Mouse (Mus musculus): ENCODE data around the gene Tgfb1i1. TPM values are rescaled to one million over a fixed set of nuclear protein-coding genes. Genes with fewer than 3 reads are reported as not detected.
A peak's percentile ranks its signal among the peaks of the same experiment; 100 is the strongest.

The Tgfb1i1 gene
- polyA plus RNA-seq, 1 experiment from 2014 or later: 18.5 TPM

DNA sequence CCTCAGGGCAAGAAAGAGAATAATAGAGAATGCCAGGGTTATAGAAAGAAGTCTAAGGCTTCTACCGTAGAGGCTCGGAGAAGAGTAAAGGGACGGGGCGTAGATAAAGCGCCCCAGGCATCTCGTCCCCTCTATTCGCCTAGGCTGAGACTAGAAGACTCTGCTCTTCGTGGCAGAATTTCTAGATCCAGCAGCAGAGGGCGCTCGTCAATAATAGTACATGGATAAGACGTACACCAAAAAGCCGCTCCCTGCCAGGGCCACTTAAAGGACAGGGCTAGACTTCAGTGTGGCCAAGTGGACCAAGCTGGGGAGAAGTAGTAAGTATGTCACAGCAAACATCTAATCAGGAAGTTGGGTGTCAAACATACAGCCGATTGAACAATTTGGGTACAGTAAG lies 831 bp downstream of the Tgfb1i1 start:
- ATAC-seq (replicated peaks; ENCODE audit: insufficient number of reproducible peaks, low FRiP score, low TSS enrichment, low read depth): peak; percentile 57; the same call in 1 of the 2 replicates
- Histone ChIP-seq H3K4me3 (ENCODE audit: low read depth, low read length) (peak overlapping the region; percentile 45), H3K4me1 (ENCODE audit: control insufficient read depth, insufficient read depth, low read length) (no peaks in the 10 kb centered on the region), H3K9ac (replicated peaks; ENCODE audit: low read length) (peak overlapping the region; percentile 72), H3K27me3 (ENCODE audit: control insufficient read depth, insufficient read depth, low read length) (no peaks in the 10 kb centered on the region), H3K4me2 (ENCODE audit: low read depth, low read length) (peak overlapping the region; percentile 72), H3K27ac (replicated peaks; ENCODE audit: low read depth, low read length) (0 out of 2 replicates have a peak overlapping the region, but pooled peaks have one; percentile 56), H3K36me3 (replicated peaks; ENCODE audit: control insufficient read depth, insufficient read depth, low read depth, low read length) (no peaks in the 10 kb centered on the region; the same call in 1 of the 2 replicates), H3K9me3 (replicated peaks; ENCODE audit: control insufficient read depth, low read length) (no peaks in the 10 kb centered on the region)
- DNase-seq (ENCODE audit: low spot score): peak; percentile 93
- under 1% methylated on average over 13 of the region's 13 CpGs for WGBS

DNA sequence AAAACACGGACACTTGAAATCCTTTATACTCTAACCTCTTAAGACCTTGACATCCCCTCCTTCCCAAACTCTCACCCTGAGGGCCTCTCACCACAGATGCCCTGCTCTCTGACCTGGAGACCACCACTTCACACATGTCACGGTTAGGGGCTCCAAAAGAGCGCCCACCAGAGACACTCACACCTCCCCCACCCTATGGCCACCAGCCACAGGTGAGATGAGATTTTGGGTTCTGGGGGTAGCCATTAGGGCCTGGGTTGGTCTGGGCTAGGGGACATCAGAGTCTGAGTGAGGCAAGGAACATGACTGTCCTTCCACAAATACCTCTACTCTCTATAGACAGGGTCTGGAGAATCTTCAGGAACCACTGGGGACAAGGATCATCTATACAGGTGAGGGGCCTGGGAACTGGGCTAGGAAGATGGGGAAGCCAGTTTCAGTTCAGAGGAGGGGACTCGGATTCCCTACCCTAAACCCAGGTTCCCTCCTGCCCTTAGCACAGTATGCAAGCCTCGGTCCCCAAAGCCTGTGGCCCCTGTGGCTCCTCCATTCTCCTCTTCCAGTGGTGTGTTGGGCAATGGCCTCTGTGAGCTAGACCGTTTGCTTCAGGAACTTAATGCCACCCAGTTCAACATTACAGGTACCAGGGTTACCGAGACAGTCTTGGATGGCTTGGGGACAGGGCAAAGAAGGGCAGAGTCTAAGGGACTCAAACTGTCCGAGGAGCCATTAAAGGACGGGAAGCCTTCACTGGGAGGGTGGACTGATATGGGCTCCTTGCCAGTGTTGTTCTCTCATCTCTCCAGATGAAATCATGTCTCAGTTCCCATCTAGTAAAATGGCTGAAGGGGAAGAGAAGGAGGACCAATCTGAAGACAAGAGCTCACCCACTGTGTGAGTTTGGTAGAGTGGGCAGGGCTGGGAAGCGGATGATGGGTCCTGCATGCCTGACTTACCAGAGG lies 1.8 kb downstream of the Tgfb1i1 start:
- WGBS: 77% methylated on average over 10 of the region's 10 CpGs
- Histone ChIP-seq H3K27me3 (ENCODE audit: control insufficient read depth, insufficient read depth, low read length) (no peaks in the 10 kb centered on the region), H3K4me1 (ENCODE audit: control insufficient read depth, insufficient read depth, low read length) (no peaks in the 10 kb centered on the region), H3K36me3 (replicated peaks; ENCODE audit: control insufficient read depth, insufficient read depth, low read depth, low read length) (no peaks in the 10 kb centered on the region; the same call in 1 of the 2 replicates), H3K9me3 (replicated peaks; ENCODE audit: control insufficient read depth, low read length) (no peaks in the 10 kb centered on the region), H3K4me3 (ENCODE audit: low read depth, low read length) (no peak overlapping the region), H3K4me2 (ENCODE audit: low read depth, low read length) (no peak overlapping the region), H3K9ac (replicated peaks; ENCODE audit: low read length) (no peak overlapping the region; the same call in 1 of the 2 replicates), H3K27ac (replicated peaks; ENCODE audit: low read depth, low read length) (no peak overlapping the region)
- DNase-seq (ENCODE audit: low spot score) (no peak), ATAC-seq (replicated peaks; ENCODE audit: insufficient number of reproducible peaks, low FRiP score, low TSS enrichment, low read depth) (no peak)

DNA sequence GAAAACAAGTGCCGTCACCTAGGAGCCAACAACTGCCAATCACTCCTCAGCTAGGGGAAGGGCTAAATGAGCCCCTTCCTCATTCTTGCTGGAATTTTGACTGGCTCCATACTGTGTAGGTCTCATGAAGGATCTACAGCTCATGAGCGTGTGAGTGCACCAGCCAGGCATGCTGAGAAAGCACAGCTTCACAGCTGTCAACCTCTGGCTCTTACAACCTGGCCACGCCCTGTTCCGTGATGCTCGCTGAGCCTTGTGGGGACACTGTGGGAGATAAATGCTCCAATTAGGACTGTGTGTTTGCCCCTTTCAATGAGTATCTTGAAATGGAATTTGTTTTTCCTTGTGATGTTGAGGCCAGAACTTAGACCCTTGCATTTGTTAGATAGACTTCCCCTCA lies 3.4 kb downstream of the Tgfb1i1 start:
- Histone ChIP-seq H3K27me3 (ENCODE audit: control insufficient read depth, insufficient read depth, low read length) (no peaks in the 10 kb centered on the region), H3K4me2 (ENCODE audit: low read depth, low read length) (no peak overlapping the region), H3K36me3 (replicated peaks; ENCODE audit: control insufficient read depth, insufficient read depth, low read depth, low read length) (no peaks in the 10 kb centered on the region), H3K9ac (replicated peaks; ENCODE audit: low read length) (no peak overlapping the region), H3K27ac (replicated peaks; ENCODE audit: low read depth, low read length) (no peak overlapping the region), H3K9me3 (replicated peaks; ENCODE audit: control insufficient read depth, low read length) (no peaks in the 10 kb centered on the region), H3K4me3 (ENCODE audit: low read depth, low read length) (no peak overlapping the region), H3K4me1 (ENCODE audit: control insufficient read depth, insufficient read depth, low read length) (no peaks in the 10 kb centered on the region)
- DNase-seq (ENCODE audit: low spot score): no peak
- no peak for ATAC-seq (replicated peaks; ENCODE audit: insufficient number of reproducible peaks, low FRiP score, low TSS enrichment, low read depth)
- WGBS: 85% methylated on average over 5 of the region's 5 CpGs

GRCm38 (mm10) chr7:128251946-128252345 lies 5.3 kb downstream of the Tgfb1i1 start:
- H3K4me3 ChIP-seq (ENCODE audit: low read depth, low read length): no peak overlapping the region
- no peaks in the 10 kb centered on the region for H3K9me3 ChIP-seq (replicated peaks; ENCODE audit: control insufficient read depth, low read length)
- no peak overlapping the region; the same call in 1 of the 2 replicates for H3K9ac ChIP-seq (replicated peaks; ENCODE audit: low read length)
- H3K4me1 ChIP-seq (ENCODE audit: control insufficient read depth, insufficient read depth, low read length): no peaks in the 10 kb centered on the region
- ATAC-seq (replicated peaks; ENCODE audit: insufficient number of reproducible peaks, low FRiP score, low TSS enrichment, low read depth): no peak
- H3K4me2 ChIP-seq (ENCODE audit: low read depth, low read length): no peak overlapping the region; the same call in 1 of the 2 replicates
- no peak overlapping the region for H3K27ac ChIP-seq (replicated peaks; ENCODE audit: low read depth, low read length)
- H3K36me3 ChIP-seq (replicated peaks; ENCODE audit: control insufficient read depth, insufficient read depth, low read depth, low read length): no peaks in the 10 kb centered on the region
- 52% methylated on average over 12 of the region's 12 CpGs for WGBS
- H3K27me3 ChIP-seq (ENCODE audit: control insufficient read depth, insufficient read depth, low read length): no peaks in the 10 kb centered on the region
- no peak for DNase-seq (ENCODE audit: low spot score)

GRCm38 (mm10) chr7:128252609-128253008 lies 6.0 kb downstream of the Tgfb1i1 start:
- H3K27me3 ChIP-seq (ENCODE audit: control insufficient read depth, insufficient read depth, low read length): no peaks in the 10 kb centered on the region
- H3K4me1 ChIP-seq (ENCODE audit: control insufficient read depth, insufficient read depth, low read length): no peaks in the 10 kb centered on the region
- no peaks in the 10 kb centered on the region for H3K9me3 ChIP-seq (replicated peaks; ENCODE audit: control insufficient read depth, low read length)
- H3K4me2 ChIP-seq (ENCODE audit: low read depth, low read length): peak overlapping the region; percentile 46
- 11% methylated on average over 24 of the region's 24 CpGs for WGBS
- H3K27ac ChIP-seq (replicated peaks; ENCODE audit: low read depth, low read length): no peak overlapping the region
- H3K36me3 ChIP-seq (replicated peaks; ENCODE audit: control insufficient read depth, insufficient read depth, low read depth, low read length): no peaks in the 10 kb centered on the region
- H3K4me3 ChIP-seq (ENCODE audit: low read depth, low read length): peak overlapping the region; percentile 25
- ATAC-seq (replicated peaks; ENCODE audit: insufficient number of reproducible peaks, low FRiP score, low TSS enrichment, low read depth): peak; percentile 60; the same call in 1 of the 2 replicates
- DNase-seq (ENCODE audit: low spot score): peak; percentile 72
- H3K9ac ChIP-seq (replicated peaks; ENCODE audit: low read length): peak overlapping the region; percentile 33

DNA sequence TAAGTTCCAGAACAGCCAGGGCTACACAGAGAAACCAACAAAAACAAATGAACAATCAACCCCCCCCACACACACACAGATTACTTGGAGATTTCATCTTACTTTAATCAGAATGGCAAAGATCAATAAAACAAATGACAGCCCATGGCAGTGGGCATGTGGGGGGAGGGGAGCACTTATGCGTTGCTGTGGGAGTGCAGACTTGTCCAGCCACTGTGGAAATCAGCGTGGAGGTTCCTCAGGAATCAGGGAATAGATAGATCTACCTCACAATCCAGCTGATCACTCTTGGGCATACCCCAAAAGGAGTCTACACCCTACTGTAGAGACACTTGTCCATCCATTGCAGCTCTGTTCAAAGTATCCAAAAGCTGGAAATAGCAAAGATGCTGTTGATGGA lies 8.4 kb downstream of the Tgfb1i1 start:
- H3K9me3 ChIP-seq (replicated peaks; ENCODE audit: control insufficient read depth, low read length): no peaks in the 10 kb centered on the region
- ATAC-seq (replicated peaks; ENCODE audit: insufficient number of reproducible peaks, low FRiP score, low TSS enrichment, low read depth): no peak
- H3K4me3 ChIP-seq (ENCODE audit: low read depth, low read length): no peak overlapping the region
- H3K4me2 ChIP-seq (ENCODE audit: low read depth, low read length): no peak overlapping the region
- no peaks in the 10 kb centered on the region for H3K36me3 ChIP-seq (replicated peaks; ENCODE audit: control insufficient read depth, insufficient read depth, low read depth, low read length)
- 54% methylated on average over 2 of the region's 2 CpGs for WGBS
- no peak overlapping the region for H3K9ac ChIP-seq (replicated peaks; ENCODE audit: low read length)
- H3K27me3 ChIP-seq (ENCODE audit: control insufficient read depth, insufficient read depth, low read length): no peaks in the 10 kb centered on the region
- H3K27ac ChIP-seq (replicated peaks; ENCODE audit: low read depth, low read length): no peak overlapping the region
- no peak for DNase-seq (ENCODE audit: low spot score)
- no peaks in the 10 kb centered on the region for H3K4me1 ChIP-seq (ENCODE audit: control insufficient read depth, insufficient read depth, low read length)

- H3K4me1 ChIP-seq (ENCODE audit: control insufficient read depth, insufficient read depth, low read length): no peaks in the 10 kb centered on the region
- no peaks in the 10 kb centered on the region for H3K36me3 ChIP-seq (replicated peaks; ENCODE audit: control insufficient read depth, insufficient read depth, low read depth, low read length)
- H3K9me3 ChIP-seq (replicated peaks; ENCODE audit: control insufficient read depth, low read length): no peaks in the 10 kb centered on the region
- 88% methylated on average over 5 of the region's 5 CpGs for WGBS
- H3K27me3 ChIP-seq (ENCODE audit: control insufficient read depth, insufficient read depth, low read length): no peaks in the 10 kb centered on the region
- H3K4me3 ChIP-seq (ENCODE audit: low read depth, low read length): no peak overlapping the region
- no peak overlapping the region for H3K27ac ChIP-seq (replicated peaks; ENCODE audit: low read depth, low read length)
- ATAC-seq (replicated peaks; ENCODE audit: insufficient number of reproducible peaks, low FRiP score, low TSS enrichment, low read depth) (no peak), DNase-seq (ENCODE audit: low spot score) (no peak)
- no peak overlapping the region for H3K4me2 ChIP-seq (ENCODE audit: low read depth, low read length)
- no peak overlapping the region for H3K9ac ChIP-seq (replicated peaks; ENCODE audit: low read length)
Measured at GRCm38 (mm10) chr7:128255757-128256156, 9.1 kb downstream of the Tgfb1i1 start.

DNA sequence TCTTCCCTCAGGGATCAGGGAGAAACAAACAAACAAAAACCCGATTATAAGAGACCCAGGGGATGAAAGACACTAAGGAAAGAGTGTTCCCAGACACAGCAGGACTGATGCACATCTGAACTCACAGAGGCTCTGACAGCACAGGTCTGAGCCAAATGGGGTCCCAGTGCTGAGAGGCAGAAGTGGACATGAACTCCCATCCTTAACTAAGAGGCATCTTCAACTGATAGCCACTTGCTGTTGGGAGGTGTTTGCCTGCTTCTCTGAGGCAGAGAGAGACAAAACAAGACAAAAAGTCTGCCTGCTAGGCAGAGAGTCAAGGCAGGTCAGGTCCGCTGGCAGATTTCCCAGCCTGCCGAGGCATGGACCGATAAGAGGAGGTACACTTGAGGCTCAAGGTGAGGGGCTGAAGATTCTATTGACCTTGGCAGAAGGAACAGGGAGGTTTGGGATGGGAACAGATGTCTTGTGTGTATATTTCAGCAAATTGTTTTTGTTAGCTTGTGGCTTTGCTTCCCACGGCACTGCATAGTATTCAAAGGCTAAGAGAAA lies 10.2 kb downstream of the Tgfb1i1 start:
- WGBS: 71% methylated on average over 5 of the region's 5 CpGs
- ATAC-seq (replicated peaks; ENCODE audit: insufficient number of reproducible peaks, low FRiP score, low TSS enrichment, low read depth): no peak

More for the DNA sequence above, 10.2 kb downstream of the Tgfb1i1 start:
- Histone ChIP-seq H3K4me3 (ENCODE audit: low read depth, low read length) (no peak overlapping the region), H3K36me3 (replicated peaks; ENCODE audit: control insufficient read depth, insufficient read depth, low read depth, low read length) (no peaks in the 10 kb centered on the region), H3K27ac (replicated peaks; ENCODE audit: low read depth, low read length) (no peak overlapping the region), H3K4me1 (ENCODE audit: control insufficient read depth, insufficient read depth, low read length) (no peaks in the 10 kb centered on the region), H3K9me3 (replicated peaks; ENCODE audit: control insufficient read depth, low read length) (no peaks in the 10 kb centered on the region), H3K4me2 (ENCODE audit: low read depth, low read length) (no peak overlapping the region), H3K9ac (replicated peaks; ENCODE audit: low read length) (no peak overlapping the region), H3K27me3 (ENCODE audit: control insufficient read depth, insufficient read depth, low read length) (no peaks in the 10 kb centered on the region)
- no peak for DNase-seq (ENCODE audit: low spot score)
